Mouse (Mus musculus) embryonic fibroblast, embryonic 13.5 days (primary cell): Measurements from ENCODE around the gene Rps4x.

Experiments
- CTCF ChIP-seq: IDR thresholded peaks from 2 replicates; pipeline ENCODE4 v1.5.1; 2011; ENCODE audit warnings: mild to moderate bottlenecking, control low read depth, low read length, moderate library complexity, borderline replicate concordance; ENCODE audit not compliant: insufficient read depth
- POLR2A ChIP-seq: IDR thresholded peaks from 2 replicates; pipeline ENCODE4 v1.6.1; 2011; ENCODE audit warnings: low read depth, mild to moderate bottlenecking, control low read depth, low read length, moderate library complexity

- no peak for TF ChIP-seq POLR2A
- TF ChIP-seq CTCF: no peak
Observed at GRCm38 (mm10) chrX:102166986-102167385, 22.2 kb downstream of the Rps4x start.
